Mouse (Mus musculus) thymus, adult 2 months (tissue): Measurements from ENCODE around the gene Cym.

ENCODE experiments used
- CTCF ChIP-seq: fragments of 200-500 bp; IDR thresholded peaks from 2 replicates; pipeline ENCODE4 v1.5.1; 2012; ENCODE audit warnings: mild to moderate bottlenecking, control low read depth, low read length, moderate library complexity, borderline replicate concordance; ENCODE audit not compliant: control insufficient read depth, poor library complexity, insufficient read depth; ENCODE audit errors: extremely low read depth
- POLR2A ChIP-seq: fragments of 200-500 bp; IDR thresholded peaks from 2 replicates; pipeline ENCODE4 v1.6.1; 2012; ENCODE audit warnings: mild to moderate bottlenecking, low read length, control low read depth, moderate library complexity; ENCODE audit not compliant: control insufficient read depth, poor library complexity, insufficient read depth; ENCODE audit errors: extremely low read depth

DNA sequence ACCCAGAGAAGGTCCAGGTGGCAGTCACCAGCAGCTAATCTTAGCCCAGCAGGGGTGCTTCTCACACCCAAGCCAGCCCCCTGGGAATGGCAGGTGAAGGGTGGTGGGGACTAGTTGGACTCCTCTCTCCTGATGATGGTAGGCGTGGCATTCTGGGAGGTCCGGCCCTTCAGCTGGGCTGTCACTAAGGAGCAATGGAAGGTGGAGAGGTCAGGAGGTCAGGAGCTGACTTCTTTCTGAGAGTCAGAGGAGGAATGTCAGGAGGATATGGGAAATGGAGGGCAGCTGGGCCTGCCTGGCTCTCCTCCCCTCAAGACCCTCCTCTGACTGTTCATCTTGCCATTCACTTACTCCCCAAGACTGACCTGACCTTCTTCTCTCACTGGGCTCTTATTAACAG is 16.5 kb upstream of the Cym start:
- TF ChIP-seq CTCF, result no peak
- no peak for TF ChIP-seq POLR2A
